Mouse (Mus musculus): ENCODE data around the gene Grin2a. TPM values are rescaled to one million over a fixed set of nuclear protein-coding genes. Genes with fewer than 3 reads are reported as not detected.

Gene Grin2a
- polyA plus RNA-seq (2016; fragmentation: Nextera tagmentation; extraction: Ambion mirVana) = 0.57 and 0.72 TPM in 2 replicates

GRCm38 (mm10) chr16:9994951-9995813 is at the start of gene Grin2a:
Grin2a (minus strand) TSS chr16:9995560.
- Histone ChIP-seq H3K4me1 (peaks cover 40% of the 10 kb centered on the region), H3K4me3 (peak within 1 kb of the TSS; percentile 62), H3K36me3 (replicated peaks) (no peaks in the 10 kb centered on the region), H3K27ac (replicated peaks) (0 out of 2 replicates have a peak within 1 kb of the TSS, but pooled peaks have one; percentile 3), H3K27me3 (replicated peaks; ENCODE audit: low read depth, poor library complexity, severe bottlenecking) (peaks cover 71% of the 10 kb centered on the region), H3K9me3 (no peaks in the 10 kb centered on the region)
- peak; percentile 62 for DNase-seq (ENCODE audit: low spot score)
- WGBS = under 1% methylated on average over 69 of the region's 69 CpGs

GRCm38 (mm10) chr16:10035582-10036215 is 40.3 kb upstream of the Grin2a start:
- Histone ChIP-seq H3K4me1 (no peaks in the 10 kb centered on the region), H3K36me3 (replicated peaks) (no peaks in the 10 kb centered on the region), H3K9me3 (no peaks in the 10 kb centered on the region), H3K27ac (replicated peaks) (no peak overlapping the region), H3K4me3 (no peak overlapping the region), H3K27me3 (replicated peaks; ENCODE audit: low read depth, poor library complexity, severe bottlenecking) (no peaks in the 10 kb centered on the region)
- no peak for DNase-seq (ENCODE audit: low spot score)
- WGBS = 81% methylated on average over 7 of the region's 7 CpGs

DNA sequence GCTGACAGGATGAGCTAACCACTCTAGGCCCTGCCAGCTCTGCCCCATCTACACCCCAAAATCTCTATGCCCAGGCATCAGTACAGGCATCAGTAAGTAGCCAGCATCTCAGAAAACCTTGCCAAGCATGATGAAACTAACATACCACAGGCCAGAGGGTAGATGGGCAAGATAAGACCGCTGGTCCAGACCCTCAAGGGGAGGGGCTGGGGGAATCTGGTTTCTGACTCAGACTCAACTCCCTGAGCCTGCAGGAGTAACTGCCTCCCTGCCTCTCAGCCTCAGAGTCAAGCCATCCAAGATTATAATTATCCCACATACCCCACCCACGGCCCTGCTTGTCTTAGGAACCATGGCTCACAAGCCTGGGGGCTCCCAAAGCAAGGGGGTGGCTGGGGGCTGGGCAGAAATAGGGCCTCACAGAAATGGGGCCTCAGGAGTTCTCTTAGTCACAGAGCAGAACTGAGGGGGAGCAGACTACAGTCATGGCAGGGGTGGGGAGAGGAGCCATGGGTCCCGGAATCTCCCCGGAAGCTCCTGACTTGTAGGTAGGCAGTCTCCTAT is 38.1 kb upstream of the Grin2a start:
- Histone ChIP-seq H3K27me3 (replicated peaks; ENCODE audit: low read depth, poor library complexity, severe bottlenecking) (no peaks in the 10 kb centered on the region), H3K36me3 (replicated peaks) (no peaks in the 10 kb centered on the region), H3K4me1 (no peaks in the 10 kb centered on the region), H3K27ac (replicated peaks) (no peak overlapping the region), H3K4me3 (no peak overlapping the region), H3K9me3 (no peaks in the 10 kb centered on the region)
- DNase-seq (ENCODE audit: low spot score) = no peak
- 77% methylated on average over 4 of the region's 4 CpGs for WGBS

- Histone ChIP-seq H3K9me3 (no peaks in the 10 kb centered on the region), H3K36me3 (replicated peaks) (no peaks in the 10 kb centered on the region), H3K27me3 (replicated peaks; ENCODE audit: low read depth, poor library complexity, severe bottlenecking) (no peaks in the 10 kb centered on the region), H3K4me1 (no peaks in the 10 kb centered on the region), H3K27ac (replicated peaks) (no peak overlapping the region), H3K4me3 (no peak overlapping the region)
- DNase-seq (ENCODE audit: low spot score) = no peak
Measured at GRCm38 (mm10) chr16:10031891-10032290, 36.5 kb upstream of the Grin2a start.

- 79% methylated on average over 6 of the region's 6 CpGs for WGBS
Measured at GRCm38 (mm10) chr16:10026741-10027140, 31.4 kb upstream of the Grin2a start.

GRCm38 (mm10) chr16:10009743-10010142 is 14.4 kb upstream of the Grin2a start:
- Histone ChIP-seq H3K27ac (replicated peaks) (no peak overlapping the region), H3K4me1 (no peaks in the 10 kb centered on the region), H3K9me3 (0 out of 2 replicates have a peak, but pooled peaks cover 3% of the 10 kb centered on the region), H3K27me3 (replicated peaks; ENCODE audit: low read depth, poor library complexity, severe bottlenecking) (no peaks in the 10 kb centered on the region), H3K36me3 (replicated peaks) (no peaks in the 10 kb centered on the region), H3K4me3 (no peak overlapping the region)
- 52% methylated on average over 1 of the region's 1 CpGs for WGBS
- DNase-seq (ENCODE audit: low spot score) = no peak

More at GRCm38 (mm10) chr16:10026741-10027140, 31.4 kb upstream of the Grin2a start:
- no peaks in the 10 kb centered on the region for H3K4me1 ChIP-seq
- H3K27me3 ChIP-seq (replicated peaks; ENCODE audit: low read depth, poor library complexity, severe bottlenecking) = no peaks in the 10 kb centered on the region
- no peaks in the 10 kb centered on the region for H3K9me3 ChIP-seq
- no peak for DNase-seq (ENCODE audit: low spot score)
- no peaks in the 10 kb centered on the region for H3K36me3 ChIP-seq (replicated peaks)
- H3K4me3 ChIP-seq = no peak overlapping the region
- H3K27ac ChIP-seq (replicated peaks) = no peak overlapping the region

GRCm38 (mm10) chr16:10005606-10006005 is 10.2 kb upstream of the Grin2a start:
- H3K27me3 ChIP-seq (replicated peaks; ENCODE audit: low read depth, poor library complexity, severe bottlenecking) = no peaks in the 10 kb centered on the region; the same call in 1 of the 2 replicates
- WGBS = 84% methylated on average over 5 of the region's 5 CpGs
- no peaks in the 10 kb centered on the region for H3K9me3 ChIP-seq
- no peaks in the 10 kb centered on the region for H3K4me1 ChIP-seq
- no peaks in the 10 kb centered on the region for H3K36me3 ChIP-seq (replicated peaks)
- no peak overlapping the region for H3K4me3 ChIP-seq
- no peak overlapping the region for H3K27ac ChIP-seq (replicated peaks)
- no peak for DNase-seq (ENCODE audit: low spot score)

DNA sequence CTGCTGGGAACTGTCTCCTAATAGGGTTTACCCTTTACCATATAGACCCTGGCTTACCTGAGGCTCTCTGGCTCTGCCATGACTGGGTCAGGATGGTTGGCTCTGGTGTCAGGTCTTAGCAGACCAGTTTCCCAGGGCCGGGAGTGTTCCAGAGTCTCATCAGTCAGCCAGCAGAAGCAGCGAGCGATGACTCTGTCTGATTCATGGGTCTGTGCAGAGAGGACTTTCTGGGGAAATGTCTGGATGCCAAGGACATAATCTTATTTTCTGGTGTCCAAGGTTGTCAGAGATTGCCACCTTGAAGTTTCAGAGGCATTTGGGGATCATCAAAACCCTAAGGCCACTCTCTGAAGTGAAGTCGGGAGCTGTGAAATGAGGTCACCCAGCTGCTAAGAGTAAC is 8.7 kb upstream of the Grin2a start:
- H3K4me1 ChIP-seq = no peaks in the 10 kb centered on the region
- WGBS = 89% methylated on average over 4 of the region's 4 CpGs
- H3K9me3 ChIP-seq = no peaks in the 10 kb centered on the region
- H3K27me3 ChIP-seq (replicated peaks; ENCODE audit: low read depth, poor library complexity, severe bottlenecking) = no peaks in the 10 kb centered on the region; the same call in 1 of the 2 replicates
- no peak overlapping the region for H3K4me3 ChIP-seq
- no peaks in the 10 kb centered on the region for H3K36me3 ChIP-seq (replicated peaks)
- H3K27ac ChIP-seq (replicated peaks) = no peak overlapping the region
- DNase-seq (ENCODE audit: low spot score) = no peak

- no peaks in the 10 kb centered on the region for H3K9me3 ChIP-seq
- H3K27me3 ChIP-seq (replicated peaks; ENCODE audit: low read depth, poor library complexity, severe bottlenecking) = no peaks in the 10 kb centered on the region; the same call in 1 of the 2 replicates
- H3K4me3 ChIP-seq = no peak overlapping the region
- no peaks in the 10 kb centered on the region for H3K4me1 ChIP-seq
- no peaks in the 10 kb centered on the region for H3K36me3 ChIP-seq (replicated peaks)
- no peak overlapping the region for H3K27ac ChIP-seq (replicated peaks)
- DNase-seq (ENCODE audit: low spot score) = no peak
- WGBS = 63% methylated on average over 1 of the region's 1 CpGs
Measured at GRCm38 (mm10) chr16:10003001-10003400, 7.6 kb upstream of the Grin2a start.

DNA sequence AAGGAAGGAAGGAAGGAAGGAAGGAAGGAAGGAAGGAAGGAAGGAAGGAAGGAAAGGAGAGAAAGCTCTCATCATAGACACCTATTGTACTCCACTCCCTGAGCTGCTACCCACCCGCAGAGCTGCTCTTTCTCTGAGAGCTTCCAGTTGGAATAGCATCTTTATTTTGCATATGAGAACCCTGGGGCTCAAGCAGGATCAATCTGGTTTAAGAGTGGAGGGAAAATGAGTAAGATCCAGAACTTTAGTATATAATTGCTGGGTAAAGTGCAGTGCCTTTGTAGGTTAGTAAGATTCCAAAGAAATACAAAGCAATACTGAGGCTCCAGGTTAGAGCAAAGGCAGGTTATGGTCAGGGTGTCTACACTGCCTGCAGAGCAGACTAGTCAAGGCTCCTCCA is 6.2 kb upstream of the Grin2a start:
- 36% methylated on average over 1 of the region's 1 CpGs for WGBS

GRCm38 (mm10) chr16:9999926-10000325 is 4.6 kb upstream of the Grin2a start:
- peaks cover 24% of the 10 kb centered on the region for H3K27me3 ChIP-seq (replicated peaks; ENCODE audit: low read depth, poor library complexity, severe bottlenecking)
- no peak for DNase-seq (ENCODE audit: low spot score)
- WGBS = 75% methylated on average over 5 of the region's 5 CpGs
- no peak overlapping the region for H3K27ac ChIP-seq (replicated peaks)
- no peak overlapping the region for H3K4me3 ChIP-seq
- no peaks in the 10 kb centered on the region for H3K36me3 ChIP-seq (replicated peaks)
- H3K9me3 ChIP-seq = no peaks in the 10 kb centered on the region
- peaks cover 11% of the 10 kb centered on the region for H3K4me1 ChIP-seq

More for the DNA sequence above, 6.2 kb upstream of the Grin2a start:
- Histone ChIP-seq H3K27me3 (replicated peaks; ENCODE audit: low read depth, poor library complexity, severe bottlenecking) (peaks cover 7% of the 10 kb centered on the region), H3K36me3 (replicated peaks) (no peaks in the 10 kb centered on the region), H3K27ac (replicated peaks) (no peak overlapping the region), H3K4me3 (no peak overlapping the region), H3K4me1 (no peaks in the 10 kb centered on the region), H3K9me3 (no peaks in the 10 kb centered on the region)
- DNase-seq (ENCODE audit: low spot score) = no peak

DNA sequence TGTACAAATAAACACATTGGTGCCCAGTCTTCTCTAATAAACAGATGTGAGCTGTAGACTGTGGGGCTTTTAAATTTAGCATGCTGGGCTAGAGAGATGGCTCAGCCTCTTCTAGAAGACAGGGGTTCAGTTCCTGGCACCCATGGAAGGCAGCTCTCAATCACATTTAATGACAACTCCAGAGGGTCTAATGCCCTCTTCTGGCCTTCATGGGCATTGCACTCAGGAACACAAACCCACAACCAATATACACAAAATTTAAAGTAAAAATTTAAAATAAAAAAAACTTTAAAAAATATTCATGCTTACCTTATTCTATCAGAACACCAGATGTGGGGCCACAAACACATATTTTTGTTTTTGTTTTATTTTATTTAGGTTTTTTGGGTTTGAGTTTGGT is 2.6 kb upstream of the Grin2a start:
- no peaks in the 10 kb centered on the region for H3K36me3 ChIP-seq (replicated peaks)
- no peaks in the 10 kb centered on the region for H3K9me3 ChIP-seq
- no peak overlapping the region for H3K27ac ChIP-seq (replicated peaks)
- peaks cover 44% of the 10 kb centered on the region for H3K27me3 ChIP-seq (replicated peaks; ENCODE audit: low read depth, poor library complexity, severe bottlenecking)
- H3K4me3 ChIP-seq = no peak overlapping the region
- peaks cover 31% of the 10 kb centered on the region for H3K4me1 ChIP-seq
- DNase-seq (ENCODE audit: low spot score) = no peak

Measured in embryonic facial prominence, embryonic 10.5 days (tissue).